Mouse (Mus musculus) adrenal gland, postnatal 25 days (tissue): ENCODE data around the gene Gpr83. TPM values are rescaled to one million over a fixed set of nuclear protein-coding genes. Genes with fewer than 3 reads are reported as not detected.

Experiments used
- DNase-seq: peaks from one replicate; pipeline ENCODE4 v3.0.0; 2021; ENCODE audit warnings: mixed read lengths
- long read RNA-seq: library from polyadenylated mRNA; stranded (forward); transcript quantifications from one replicate; pipeline ENCODE4 v2.0.0, GENCODE M21; 2021
- total RNA-seq: library from RNA; stranded (reverse); gene quantifications from 2 replicates; pipeline ENCODE4 v1.2.3, GENCODE M21; 2021

The Gpr83 gene
- total RNA-seq, result not detected in 2 replicates
- long read RNA-seq, result 0 reads

GRCm38 (mm10) chr9:14859868-14860639, at the start of gene Gpr83:
Gpr83 (plus strand) TSS chr9:14860210.
- peak; percentile 29 for DNase-seq

GRCm38 (mm10) chr9:14821396-14821795, 38.6 kb upstream of the Gpr83 start:
- DNase-seq, result no peak

GRCm38 (mm10) chr9:14824840-14825239, 35.2 kb upstream of the Gpr83 start:
- DNase-seq, result no peak

- DNase-seq, result no peak
Observed at GRCm38 (mm10) chr9:14827875-14828274, 32.1 kb upstream of the Gpr83 start.

- DNase-seq, result no peak
Observed at GRCm38 (mm10) chr9:14832046-14832445, 28.0 kb upstream of the Gpr83 start.

- no peak for DNase-seq
Observed at GRCm38 (mm10) chr9:14835335-14836075, 24.5 kb upstream of the Gpr83 start.

GRCm38 (mm10) chr9:14839527-14839926, 20.5 kb upstream of the Gpr83 start:
- no peak for DNase-seq

- DNase-seq, result no peak
Observed at GRCm38 (mm10) chr9:14839970-14840369, 20.0 kb upstream of the Gpr83 start.

GRCm38 (mm10) chr9:14841878-14842761, 17.9 kb upstream of the Gpr83 start:
- no peak for DNase-seq

GRCm38 (mm10) chr9:14843311-14843857, 16.6 kb upstream of the Gpr83 start:
- DNase-seq, result no peak

- DNase-seq, result no peak
Observed at GRCm38 (mm10) chr9:14843901-14844300, 16.1 kb upstream of the Gpr83 start.

GRCm38 (mm10) chr9:14846428-14846827, 13.6 kb upstream of the Gpr83 start:
- DNase-seq, result no peak

GRCm38 (mm10) chr9:14848267-14848935, 11.6 kb upstream of the Gpr83 start:
- DNase-seq, result no peak

GRCm38 (mm10) chr9:14854585-14854984, 5.4 kb upstream of the Gpr83 start:
- DNase-seq, result no peak

GRCm38 (mm10) chr9:14856922-14857654, 2.9 kb upstream of the Gpr83 start:
- DNase-seq, result no peak

- DNase-seq, result no peak
Observed at GRCm38 (mm10) chr9:14858170-14858706, 1.8 kb upstream of the Gpr83 start.

GRCm38 (mm10) chr9:14858782-14859181, 1.2 kb upstream of the Gpr83 start:
- DNase-seq, result no peak

- DNase-seq, result no peak
Observed at GRCm38 (mm10) chr9:14863126-14863525, 3.1 kb downstream of the Gpr83 start.

GRCm38 (mm10) chr9:14864726-14865125, 4.7 kb downstream of the Gpr83 start:
- no peak for DNase-seq

- peak; percentile 47 for DNase-seq
Observed at GRCm38 (mm10) chr9:14866957-14867356, 6.9 kb downstream of the Gpr83 start.

GRCm38 (mm10) chr9:14868326-14868725, 8.3 kb downstream of the Gpr83 start:
- no peak for DNase-seq
